Mouse (Mus musculus): ENCODE measurements around the gene Epha8. TPM values are rescaled to one million over a fixed set of nuclear protein-coding genes. Genes with fewer than 3 reads are reported as not detected.

The Epha8 gene
- polyA plus RNA-seq, 1 experiment from 2014 or later = 1.4 TPM

DNA sequence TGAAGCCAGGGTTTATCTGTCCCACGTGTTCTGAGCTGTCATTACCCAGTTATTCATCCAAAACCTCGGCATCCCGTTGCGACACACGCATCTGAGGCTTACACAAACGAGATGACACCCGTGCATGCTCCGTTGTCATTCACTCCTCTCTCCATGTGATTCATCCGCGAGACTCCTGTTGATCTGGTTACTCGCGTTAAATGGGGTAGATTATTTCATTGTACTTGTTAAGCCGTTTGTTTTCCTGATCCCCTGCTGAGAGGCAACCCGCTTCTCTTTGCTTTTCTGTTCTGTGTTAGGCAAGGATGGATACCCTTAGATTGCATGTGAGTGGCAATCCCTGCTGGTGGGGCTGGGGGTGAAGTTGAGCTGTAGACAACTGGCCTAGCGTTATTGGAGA is 30.8 kb downstream of the Epha8 start:
- Histone ChIP-seq H3K9me3 (ENCODE audit: control insufficient read depth, low read length) (no peaks in the 10 kb centered on the region), H3K27me3 (replicated peaks; ENCODE audit: control insufficient read depth, insufficient read depth, low read length) (peaks cover 22% of the 10 kb centered on the region), H3K4me3 (ENCODE audit: low read depth, low read length) (no peak overlapping the region), H3K27ac (replicated peaks; ENCODE audit: low read depth, low read length) (no peak overlapping the region), H3K9ac (ENCODE audit: low read depth, low read length) (no peak overlapping the region), H3K4me2 (ENCODE audit: low read depth, low read length) (no peak overlapping the region), H3K36me3 (ENCODE audit: control insufficient read depth, insufficient read depth, low read length) (no peaks in the 10 kb centered on the region), H3K4me1 (ENCODE audit: control insufficient read depth, insufficient read depth, low read length) (no peaks in the 10 kb centered on the region)
- 20% methylated on average over 15 of the region's 15 CpGs for WGBS
- ATAC-seq (ENCODE audit: low read depth) (no peak), DNase-seq (ENCODE audit: low spot score) (no peak)

DNA sequence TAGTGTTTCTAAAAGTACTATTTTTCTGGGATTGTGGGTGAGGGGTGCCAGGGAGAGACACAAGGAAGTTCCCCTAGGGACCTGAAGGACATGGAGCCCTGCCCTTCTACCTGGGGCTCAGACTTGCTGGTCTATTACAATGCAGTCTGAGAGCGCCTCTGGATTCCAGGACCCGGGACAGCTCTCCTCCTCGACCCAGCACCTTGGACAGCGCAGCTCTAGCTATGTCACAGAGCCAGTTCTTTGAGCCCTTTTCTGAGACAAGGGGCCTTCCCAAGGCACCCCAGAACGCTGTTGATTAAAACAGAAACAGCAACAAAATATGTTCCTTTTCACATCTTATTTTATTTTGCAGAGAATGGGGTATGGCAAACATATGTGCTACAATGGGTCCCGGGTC is 32.1 kb downstream of the Epha8 start:
- H3K4me3 ChIP-seq (ENCODE audit: low read depth, low read length) = no peak overlapping the region
- WGBS = 2% methylated on average over 6 of the region's 6 CpGs
- no peak overlapping the region for H3K4me2 ChIP-seq (ENCODE audit: low read depth, low read length)
- no peak overlapping the region for H3K9ac ChIP-seq (ENCODE audit: low read depth, low read length)
- ATAC-seq (ENCODE audit: low read depth) (no peak), DNase-seq (ENCODE audit: low spot score) (peak; percentile 81)
- H3K36me3 ChIP-seq (ENCODE audit: control insufficient read depth, insufficient read depth, low read length) = no peaks in the 10 kb centered on the region
- no peak overlapping the region for H3K27ac ChIP-seq (replicated peaks; ENCODE audit: low read depth, low read length)
- H3K9me3 ChIP-seq (ENCODE audit: control insufficient read depth, low read length) = no peaks in the 10 kb centered on the region
- no peaks in the 10 kb centered on the region for H3K4me1 ChIP-seq (ENCODE audit: control insufficient read depth, insufficient read depth, low read length)
- H3K27me3 ChIP-seq (replicated peaks; ENCODE audit: control insufficient read depth, insufficient read depth, low read length) = peaks cover 22% of the 10 kb centered on the region

DNA sequence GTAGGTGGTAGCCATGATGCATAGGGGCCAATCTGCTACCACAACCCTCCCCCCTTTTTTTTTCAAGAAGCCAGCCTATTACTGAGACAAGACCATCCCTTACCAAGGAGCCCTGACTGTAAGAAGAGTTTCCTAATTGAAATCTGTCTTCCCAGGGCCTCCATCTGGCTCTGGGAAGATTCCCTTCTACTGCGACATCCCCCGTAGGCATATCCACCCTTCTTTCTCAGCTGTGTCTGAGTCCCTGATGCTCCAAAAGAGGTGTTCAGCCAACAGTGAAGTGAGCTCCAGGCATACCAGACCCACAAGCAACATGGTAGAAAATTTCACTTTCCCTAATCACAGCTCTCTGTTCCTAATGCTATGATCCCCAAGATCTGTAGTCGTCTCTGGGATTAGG is 37.1 kb downstream of the Epha8 start:
- Histone ChIP-seq H3K4me2 (ENCODE audit: low read depth, low read length) (no peak overlapping the region), H3K9ac (ENCODE audit: low read depth, low read length) (no peak overlapping the region), H3K27me3 (replicated peaks; ENCODE audit: control insufficient read depth, insufficient read depth, low read length) (peaks cover 3% of the 10 kb centered on the region), H3K4me3 (ENCODE audit: low read depth, low read length) (no peak overlapping the region), H3K36me3 (ENCODE audit: control insufficient read depth, insufficient read depth, low read length) (no peaks in the 10 kb centered on the region), H3K9me3 (ENCODE audit: control insufficient read depth, low read length) (no peaks in the 10 kb centered on the region), H3K4me1 (ENCODE audit: control insufficient read depth, insufficient read depth, low read length) (no peaks in the 10 kb centered on the region), H3K27ac (replicated peaks; ENCODE audit: low read depth, low read length) (no peak overlapping the region)
- no peak for ATAC-seq (ENCODE audit: low read depth)
- WGBS = 77% methylated on average over 3 of the region's 3 CpGs
- DNase-seq (ENCODE audit: low spot score) = no peak

DNA sequence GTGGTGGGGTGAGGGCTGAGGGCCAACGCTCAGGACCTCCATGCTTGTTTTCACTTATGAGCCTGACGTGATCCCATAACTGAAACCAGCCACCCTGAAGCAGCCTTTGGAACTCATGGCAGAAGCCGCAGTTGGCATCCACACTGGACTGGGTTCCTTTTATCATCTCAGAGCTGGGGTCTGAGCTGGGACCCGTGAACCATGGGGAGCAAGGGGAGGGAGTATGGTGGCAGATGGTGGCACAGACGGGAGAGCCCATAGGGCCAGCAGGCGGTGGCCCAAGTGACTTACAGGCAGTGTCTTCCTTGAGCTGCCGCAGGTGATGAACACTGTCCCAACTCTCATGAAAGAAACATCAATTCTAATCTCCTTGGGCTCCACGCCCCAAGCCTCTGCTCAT is 37.8 kb downstream of the Epha8 start:
- H3K27me3 ChIP-seq (replicated peaks; ENCODE audit: control insufficient read depth, insufficient read depth, low read length) = peaks cover 3% of the 10 kb centered on the region
- 79% methylated on average over 8 of the region's 8 CpGs for WGBS
- H3K36me3 ChIP-seq (ENCODE audit: control insufficient read depth, insufficient read depth, low read length) = no peaks in the 10 kb centered on the region
- ATAC-seq (ENCODE audit: low read depth) (no peak), DNase-seq (ENCODE audit: low spot score) (no peak)
- no peak overlapping the region for H3K27ac ChIP-seq (replicated peaks; ENCODE audit: low read depth, low read length)
- H3K9ac ChIP-seq (ENCODE audit: low read depth, low read length) = no peak overlapping the region
- H3K4me2 ChIP-seq (ENCODE audit: low read depth, low read length) = no peak overlapping the region
- H3K9me3 ChIP-seq (ENCODE audit: control insufficient read depth, low read length) = no peaks in the 10 kb centered on the region
- H3K4me1 ChIP-seq (ENCODE audit: control insufficient read depth, insufficient read depth, low read length) = no peaks in the 10 kb centered on the region
- H3K4me3 ChIP-seq (ENCODE audit: low read depth, low read length) = no peak overlapping the region

DNA sequence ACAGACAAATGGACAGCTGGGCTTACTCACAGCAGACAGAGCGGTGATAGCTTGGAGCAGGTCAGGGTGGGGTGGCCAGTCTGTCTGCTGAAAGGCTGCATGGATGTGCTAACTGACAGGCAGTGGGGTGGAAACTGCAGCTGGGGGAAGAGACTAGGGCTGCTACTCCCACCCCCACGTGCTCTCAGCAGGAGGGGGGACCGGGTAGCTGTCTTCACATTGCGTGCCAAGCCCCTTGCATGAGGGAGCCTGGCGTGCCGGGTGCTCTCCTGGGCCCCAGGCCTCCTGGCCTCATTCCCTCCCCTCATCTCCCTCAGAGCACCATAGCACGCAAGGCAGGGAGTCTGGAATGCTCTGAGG is 39.5 kb downstream of the Epha8 start:
- Histone ChIP-seq H3K9ac (ENCODE audit: low read depth, low read length) (no peak overlapping the region), H3K9me3 (ENCODE audit: control insufficient read depth, low read length) (no peaks in the 10 kb centered on the region), H3K27me3 (replicated peaks; ENCODE audit: control insufficient read depth, insufficient read depth, low read length) (peaks cover 9% of the 10 kb centered on the region), H3K27ac (replicated peaks; ENCODE audit: low read depth, low read length) (no peak overlapping the region), H3K4me3 (ENCODE audit: low read depth, low read length) (no peak overlapping the region), H3K36me3 (ENCODE audit: control insufficient read depth, insufficient read depth, low read length) (no peaks in the 10 kb centered on the region), H3K4me1 (ENCODE audit: control insufficient read depth, insufficient read depth, low read length) (no peaks in the 10 kb centered on the region), H3K4me2 (ENCODE audit: low read depth, low read length) (no peak overlapping the region)
- no peak for ATAC-seq (ENCODE audit: low read depth)
- WGBS = 57% methylated on average over 3 of the region's 7 CpGs
- no peak for DNase-seq (ENCODE audit: low spot score)

DNA sequence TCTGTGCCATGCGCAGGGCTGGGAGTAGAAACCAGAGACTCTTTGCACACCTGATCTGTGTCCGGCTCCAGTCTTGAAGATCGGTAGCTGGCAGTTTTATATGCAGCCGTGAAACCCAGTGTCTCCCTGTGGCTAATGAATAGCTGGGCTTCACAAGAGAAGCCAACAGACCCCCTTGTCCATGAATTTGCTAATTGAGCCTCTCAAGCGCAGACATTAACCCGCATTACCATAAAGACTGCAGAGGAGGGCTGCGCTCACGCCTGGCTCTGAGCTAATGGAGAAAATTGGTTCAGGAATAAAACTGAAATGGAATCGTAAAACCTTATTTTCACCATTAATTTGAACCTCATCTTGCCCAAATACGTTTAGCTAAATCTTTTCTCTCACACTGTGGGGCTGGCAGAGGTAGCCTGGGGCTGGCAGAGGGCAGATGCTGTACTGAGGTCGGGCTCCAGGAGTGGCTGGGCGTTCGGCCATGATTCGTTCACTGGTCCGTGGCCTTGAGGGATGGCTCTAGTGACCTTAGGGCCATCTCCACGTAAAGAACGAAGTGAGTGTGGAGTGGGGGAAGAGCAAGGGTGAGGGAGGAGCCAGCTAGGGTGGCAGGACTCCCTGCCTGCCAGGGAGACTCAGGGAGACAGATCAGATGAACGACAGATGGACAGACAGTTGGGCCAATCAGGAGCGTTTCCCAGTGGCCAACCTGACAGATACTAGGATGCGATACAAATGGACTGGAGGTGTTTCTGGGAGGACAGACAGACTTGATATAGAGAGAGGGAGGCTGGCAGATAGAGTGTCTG is 40.1 kb downstream of the Epha8 start:
- H3K27me3 ChIP-seq (replicated peaks; ENCODE audit: control insufficient read depth, insufficient read depth, low read length) = peaks cover 15% of the 10 kb centered on the region
- H3K4me3 ChIP-seq (ENCODE audit: low read depth, low read length) = no peak overlapping the region
- H3K36me3 ChIP-seq (ENCODE audit: control insufficient read depth, insufficient read depth, low read length) = no peaks in the 10 kb centered on the region
- ATAC-seq (ENCODE audit: low read depth) (no peak), DNase-seq (ENCODE audit: low spot score) (no peak)
- no peak overlapping the region for H3K4me2 ChIP-seq (ENCODE audit: low read depth, low read length)
- WGBS = 75% methylated on average over 20 of the region's 20 CpGs
- H3K9me3 ChIP-seq (ENCODE audit: control insufficient read depth, low read length) = no peaks in the 10 kb centered on the region
- no peak overlapping the region for H3K27ac ChIP-seq (replicated peaks; ENCODE audit: low read depth, low read length)
- no peak overlapping the region for H3K9ac ChIP-seq (ENCODE audit: low read depth, low read length)
- H3K4me1 ChIP-seq (ENCODE audit: control insufficient read depth, insufficient read depth, low read length) = no peaks in the 10 kb centered on the region

DNA sequence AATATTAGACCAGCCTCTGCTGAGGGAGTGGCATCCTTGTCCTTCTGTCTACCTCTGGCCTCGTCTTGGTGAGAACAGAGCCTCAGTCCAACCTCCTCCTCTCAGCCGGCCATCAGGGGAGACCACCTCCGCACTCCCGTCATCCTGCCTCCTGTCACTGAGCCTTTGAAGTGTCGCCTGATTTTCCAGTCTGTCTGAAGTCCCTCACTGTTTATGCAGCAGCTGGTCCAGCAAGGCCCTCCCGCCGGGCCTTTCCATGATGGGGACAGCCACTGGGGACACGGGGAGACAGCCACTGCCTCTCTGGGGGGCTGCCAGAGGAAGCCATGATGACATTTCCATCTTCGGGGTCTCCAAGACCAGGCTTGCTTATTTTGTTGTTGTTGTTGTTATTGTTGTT is 43.8 kb downstream of the Epha8 start:
- H3K9ac ChIP-seq (ENCODE audit: low read depth, low read length) = no peak overlapping the region
- no peak overlapping the region for H3K27ac ChIP-seq (replicated peaks; ENCODE audit: low read depth, low read length)
- H3K4me1 ChIP-seq (ENCODE audit: control insufficient read depth, insufficient read depth, low read length) = no peaks in the 10 kb centered on the region
- no peak overlapping the region for H3K4me2 ChIP-seq (ENCODE audit: low read depth, low read length)
- DNase-seq (ENCODE audit: low spot score) (no peak), ATAC-seq (ENCODE audit: low read depth) (no peak)
- H3K4me3 ChIP-seq (ENCODE audit: low read depth, low read length) = no peak overlapping the region
- no peaks in the 10 kb centered on the region for H3K36me3 ChIP-seq (ENCODE audit: control insufficient read depth, insufficient read depth, low read length)
- peaks cover 34% of the 10 kb centered on the region for H3K27me3 ChIP-seq (replicated peaks; ENCODE audit: control insufficient read depth, insufficient read depth, low read length)
- 13% methylated on average over 9 of the region's 9 CpGs for WGBS
- no peaks in the 10 kb centered on the region for H3K9me3 ChIP-seq (ENCODE audit: control insufficient read depth, low read length)

DNA sequence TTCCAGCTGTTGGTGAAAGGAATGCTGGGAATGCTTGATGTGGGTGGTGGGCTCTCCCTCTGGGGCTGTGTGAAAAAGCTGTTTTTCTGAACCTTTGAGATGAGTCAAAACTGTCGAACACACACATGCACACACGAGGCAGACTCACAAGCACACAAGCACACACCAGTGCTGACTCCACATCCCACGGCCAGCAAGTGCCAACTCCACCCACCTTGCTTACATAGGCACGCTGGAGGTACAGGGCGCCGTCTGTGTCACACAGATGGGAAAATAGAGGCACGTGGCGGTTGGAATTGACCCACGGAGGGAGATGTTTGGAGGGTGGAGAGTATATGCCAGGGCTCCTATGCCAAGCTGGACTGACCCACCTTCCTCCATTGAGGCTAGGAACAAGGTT is 44.8 kb downstream of the Epha8 start:
- ATAC-seq (ENCODE audit: low read depth) (no peak), DNase-seq (ENCODE audit: low spot score) (no peak)
- H3K27ac ChIP-seq (replicated peaks; ENCODE audit: low read depth, low read length) = no peak overlapping the region
- H3K4me3 ChIP-seq (ENCODE audit: low read depth, low read length) = no peak overlapping the region
- no peak overlapping the region for H3K9ac ChIP-seq (ENCODE audit: low read depth, low read length)
- H3K9me3 ChIP-seq (ENCODE audit: control insufficient read depth, low read length) = no peaks in the 10 kb centered on the region
- H3K4me1 ChIP-seq (ENCODE audit: control insufficient read depth, insufficient read depth, low read length) = no peaks in the 10 kb centered on the region
- peaks cover 39% of the 10 kb centered on the region for H3K27me3 ChIP-seq (replicated peaks; ENCODE audit: control insufficient read depth, insufficient read depth, low read length)
- H3K36me3 ChIP-seq (ENCODE audit: control insufficient read depth, insufficient read depth, low read length) = no peaks in the 10 kb centered on the region
- WGBS = 46% methylated on average over 9 of the region's 9 CpGs
- no peak overlapping the region for H3K4me2 ChIP-seq (ENCODE audit: low read depth, low read length)

DNA sequence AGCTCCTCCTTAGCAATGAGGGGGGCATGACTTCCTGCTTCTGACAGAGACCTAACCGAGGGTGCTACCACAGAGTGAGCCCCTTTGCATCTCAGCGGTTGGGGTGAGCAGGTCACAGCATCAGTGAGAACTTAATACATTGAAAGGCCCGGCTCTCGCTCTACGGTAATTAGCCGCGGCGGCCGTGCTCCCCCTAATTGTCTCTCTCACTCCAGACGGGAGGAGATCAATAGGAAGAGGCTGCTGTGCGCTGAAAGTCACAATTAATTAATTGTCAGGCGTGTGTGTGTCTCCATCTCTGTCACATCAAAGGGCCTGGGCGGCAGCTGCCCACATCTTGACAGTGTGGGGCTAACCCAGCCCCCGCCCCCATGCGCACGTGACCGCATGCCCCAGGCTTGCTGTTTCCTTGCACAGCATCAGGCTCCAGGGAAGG is 45.4 kb downstream of the Epha8 start:
- peak; percentile 8 for DNase-seq (ENCODE audit: low spot score)
- peaks cover 43% of the 10 kb centered on the region for H3K27me3 ChIP-seq (replicated peaks; ENCODE audit: control insufficient read depth, insufficient read depth, low read length)
- ATAC-seq (ENCODE audit: low read depth) = no peak; the same call in 1 of the 2 replicates
- no peak overlapping the region for H3K4me3 ChIP-seq (ENCODE audit: low read depth, low read length)
- H3K9ac ChIP-seq (ENCODE audit: low read depth, low read length) = no peak overlapping the region
- H3K4me2 ChIP-seq (ENCODE audit: low read depth, low read length) = no peak overlapping the region
- no peaks in the 10 kb centered on the region for H3K36me3 ChIP-seq (ENCODE audit: control insufficient read depth, insufficient read depth, low read length)
- H3K9me3 ChIP-seq (ENCODE audit: control insufficient read depth, low read length) = no peaks in the 10 kb centered on the region
- under 1% methylated on average over 14 of the region's 17 CpGs for WGBS
- H3K4me1 ChIP-seq (ENCODE audit: control insufficient read depth, insufficient read depth, low read length) = no peaks in the 10 kb centered on the region
- no peak overlapping the region for H3K27ac ChIP-seq (replicated peaks; ENCODE audit: low read depth, low read length)

All from embryonic facial prominence, embryonic 14.5 days (tissue).